Mouse (Mus musculus) liver, postnatal 0 days (tissue): ENCODE measurements around the gene Fdxacb1.

ENCODE experiments used
- CTCF ChIP-seq: sonication (generic); IDR thresholded peaks from 2 replicates; pipeline ENCODE4 v1.5.1; 2016; ENCODE audit warnings: antibody characterized with exemption, low read depth
- EP300 ChIP-seq: IDR thresholded peaks from 2 replicates; pipeline ENCODE4 v1.6.1; 2016; ENCODE audit warnings: antibody characterized with exemption, low read depth, mild to moderate bottlenecking

- TF ChIP-seq EP300 (no peak), CTCF (no peak)
Measured at GRCm38 (mm10) chr9:50718878-50719277, 49.2 kb upstream of the Fdxacb1 start.
